Mouse (Mus musculus) CH12.LX (cell line): Measurements from ENCODE around the gene Pfkfb2.

ENCODE experiments used
- CTCF ChIP-seq, 2 experiments: IDR thresholded peaks in 1 of 2; conservative IDR thresholded peaks in 1 of 2; 2 replicates each; pipeline ENCODE4 v1.5.1; 2011 to 2012; ENCODE audit warnings: low read depth in 2 of 2, low read length in 2 of 2, improper control_type of control experiment in 1 of 2, inconsistent platforms in 1 of 2, mild to moderate bottlenecking in 1 of 2, moderate library complexity in 1 of 2
- JUND ChIP-seq: conservative IDR thresholded peaks from 2 replicates; pipeline ENCODE4 v1.6.1; 2011; ENCODE audit warnings: low read depth, low read length, improper control_type of control experiment
- MEF2A ChIP-seq: IDR thresholded peaks from 2 replicates; pipeline ENCODE4 v1.6.1; 2014; ENCODE audit warnings: low read depth, mild to moderate bottlenecking, inconsistent platforms, low read length, improper control_type of control experiment, borderline replicate concordance

DNA sequence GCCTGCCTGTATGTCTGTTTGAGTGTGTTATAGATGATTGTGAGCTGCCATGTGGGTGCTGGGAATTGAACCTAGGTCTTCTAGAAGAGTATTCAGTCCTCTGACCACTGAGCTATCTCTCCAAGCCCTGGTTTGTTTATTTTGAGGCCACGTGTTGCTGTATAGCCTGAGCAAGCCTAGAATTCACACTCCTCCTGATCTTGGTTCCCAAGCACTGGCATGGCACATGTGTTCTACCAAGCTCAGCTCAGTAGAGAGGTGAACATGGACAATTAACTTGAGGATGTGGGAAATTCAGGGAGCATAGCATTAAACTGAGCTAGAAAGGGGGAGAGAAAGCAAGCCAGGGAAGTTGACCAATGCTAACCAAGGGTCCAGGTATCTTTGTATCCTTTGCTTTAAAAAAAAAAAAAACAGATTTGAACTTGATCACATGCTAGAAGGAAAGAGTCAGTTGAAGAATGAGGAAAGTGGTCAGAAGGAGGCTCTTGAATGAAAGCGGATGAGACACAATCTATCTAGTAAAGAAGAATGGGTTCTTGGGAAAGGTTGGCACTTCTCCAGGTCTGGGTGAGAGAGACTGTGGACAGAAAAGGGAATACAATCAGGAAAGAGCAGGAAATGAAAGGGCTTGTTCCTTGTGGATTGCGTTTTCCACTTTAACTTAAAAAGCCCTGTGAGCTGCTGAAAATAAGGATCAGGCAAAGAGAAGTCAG, 33.1 kb upstream of the Pfkfb2 start:
- TF ChIP-seq MEF2A (no peak), JUND (no peak), CTCF (conservative IDR thresholded peaks at IDR 0.05 in 1 of 2, IDR thresholded peaks at IDR 0.05 in 1 of 2; ENCODE audit: low read depth in 2 of 2, low read length in 2 of 2) (no peak)
